Mouse (Mus musculus) brain, embryonic 14.5 days (tissue): ENCODE data around the gene Dmac2.

Experiments used
- CTCF ChIP-seq: fragments of 200-500 bp; IDR thresholded peaks from 2 replicates; pipeline ENCODE4 v1.5.1; 2012; ENCODE audit warnings: inconsistent platforms, mild to moderate bottlenecking, moderate library complexity, borderline replicate concordance; ENCODE audit not compliant: insufficient read depth, insufficient read length; ENCODE audit errors: extremely low read depth
- POLR2A ChIP-seq: fragments of 200-500 bp; IDR thresholded peaks from 2 replicates; pipeline ENCODE4 v1.6.1; 2012; ENCODE audit warnings: mild to moderate bottlenecking, inconsistent platforms, borderline replicate concordance; ENCODE audit not compliant: poor library complexity, insufficient read depth, insufficient read length, severe bottlenecking; ENCODE audit errors: extremely low read depth

DNA sequence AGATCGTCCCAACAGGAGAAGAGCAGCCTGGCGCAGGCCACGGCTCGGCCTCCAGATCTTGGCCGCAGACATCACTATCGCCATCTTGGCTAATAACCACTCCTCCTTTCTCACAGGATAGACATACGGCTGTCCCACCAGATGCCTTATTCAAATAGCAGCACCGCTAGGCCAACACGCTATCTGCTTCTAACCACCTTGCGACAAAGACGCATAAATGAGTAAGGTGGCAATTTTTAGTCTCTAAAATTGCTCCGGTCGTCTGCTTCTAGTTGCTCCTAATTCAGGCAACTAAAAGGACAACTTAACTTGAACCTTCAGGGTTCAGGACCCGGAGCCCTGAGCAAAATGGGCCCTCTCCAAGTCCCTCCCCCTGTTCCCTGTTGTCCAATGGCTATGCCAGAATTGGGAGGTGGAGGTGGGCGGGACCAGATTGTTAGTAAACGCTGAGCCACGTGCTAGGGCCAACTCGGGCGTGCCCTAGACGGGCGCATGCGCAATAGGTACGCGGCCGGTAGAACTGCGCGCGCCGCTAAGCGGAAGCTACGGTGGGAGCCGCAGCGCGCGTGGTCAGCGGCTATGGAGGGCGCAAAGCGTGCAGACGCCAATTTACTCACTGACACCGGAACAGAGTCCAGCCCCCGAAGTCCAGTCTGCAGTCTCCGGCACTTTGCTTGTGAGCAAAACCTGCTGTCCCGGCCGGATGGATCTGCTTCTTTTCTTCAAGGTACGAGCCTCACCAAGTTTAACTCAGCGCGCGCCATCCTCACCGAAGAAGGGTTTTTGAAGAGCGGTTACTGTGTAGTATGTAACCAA is 39.7 kb downstream of the Dmac2 start, which contains the start of the genes Bckdha and Exosc5:
- TF ChIP-seq CTCF, result no peak
- TF ChIP-seq POLR2A, result peak; percentile 59; the same call in 1 of the 2 replicates
